Mouse (Mus musculus) E14TG2a.4 (cell line): ENCODE results near the gene Lman2.

Experiments
- CTCF ChIP-seq: conservative IDR thresholded peaks from 2 replicates; pipeline ENCODE4 v1.5.1; 2014; ENCODE audit warnings: low read length
- NANOG ChIP-seq: IDR thresholded peaks from 2 replicates; pipeline ENCODE4 v1.6.1; 2014; ENCODE audit warnings: borderline replicate concordance, low read length, mixed read lengths

- TF ChIP-seq CTCF = no peak
- TF ChIP-seq NANOG = no peak
These were observed 65.8 kb downstream of the Lman2 start for GRCm38 (mm10) chr13:55296760-55297159.
